Mouse (Mus musculus): Measurements from ENCODE around the gene Safb. TPM values are rescaled to one million over a fixed set of nuclear protein-coding genes. Genes with fewer than 3 reads are reported as not detected.
"Not testable (repeated sequence)": the region's sequence is repeated elsewhere in the genome, so short reads cannot be mapped to it uniquely, and the experiment has no call there.

Gene Safb
- polyA plus RNA-seq, 1 experiment from 2014 or later = 160 TPM

DNA sequence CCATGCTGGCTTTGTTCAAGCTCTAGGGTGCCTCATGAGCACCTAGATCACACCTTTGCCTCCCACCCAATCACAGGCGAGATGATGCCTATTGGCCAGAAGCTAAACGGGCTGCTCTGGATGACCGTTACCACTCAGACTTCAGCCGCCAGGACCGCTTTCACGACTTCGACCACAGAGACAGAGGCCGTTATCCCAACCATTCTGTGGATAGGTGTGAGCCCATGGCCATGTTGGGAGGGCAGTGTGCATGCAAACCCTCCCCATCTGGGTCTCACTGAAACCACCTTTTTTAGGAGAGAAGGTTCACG, 19.4 kb downstream of the Safb start:
- no peaks in the 10 kb centered on the region for H3K27me3 ChIP-seq (ENCODE audit: poor library complexity, severe bottlenecking)
- H3K36me3 ChIP-seq (replicated peaks) = peaks cover 93% of the 10 kb centered on the region
- WGBS = 94% methylated on average over 9 of the region's 9 CpGs
- H3K9me3 ChIP-seq = no peaks in the 10 kb centered on the region
- no peak overlapping the region for H3K4me3 ChIP-seq
- H3K27ac ChIP-seq = no peak overlapping the region
- DNase-seq (ENCODE audit: extremely low spot score, low spot score) = no peak
- H3K4me1 ChIP-seq = peaks cover 16% of the 10 kb centered on the region

DNA sequence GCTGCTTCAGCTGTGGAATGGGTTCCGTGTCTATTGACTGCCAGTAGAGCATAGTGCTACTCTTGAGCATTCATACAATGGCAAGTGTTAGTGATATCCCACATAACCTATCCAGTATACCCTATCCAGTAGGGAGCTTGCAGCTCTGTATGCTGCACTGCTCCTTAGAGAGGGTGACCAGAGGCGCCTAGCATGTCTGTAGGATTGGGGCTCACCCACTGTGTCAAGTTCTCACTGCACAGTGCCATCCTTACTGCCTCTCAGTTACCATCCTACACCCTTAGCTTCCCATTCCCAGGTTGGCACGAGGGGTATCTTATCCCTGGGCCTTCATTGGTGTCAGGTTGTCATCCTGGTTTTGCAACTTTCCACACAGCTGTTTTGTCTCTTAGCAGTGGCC, 19.8 kb downstream of the Safb start:
- no peak for DNase-seq (ENCODE audit: extremely low spot score, low spot score)
- Histone ChIP-seq H3K4me1 (peaks cover 20% of the 10 kb centered on the region), H3K4me3 (no peak overlapping the region), H3K9me3 (no peaks in the 10 kb centered on the region), H3K36me3 (replicated peaks) (peaks cover 89% of the 10 kb centered on the region), H3K27ac (no peak overlapping the region), H3K27me3 (ENCODE audit: poor library complexity, severe bottlenecking) (no peaks in the 10 kb centered on the region)
- WGBS = 89% methylated on average over 3 of the region's 3 CpGs

GRCm38 (mm10) chr17:56605431-56605830, 20.8 kb downstream of the Safb start:
- H3K36me3 ChIP-seq (replicated peaks) = peaks cover 79% of the 10 kb centered on the region
- peaks cover 26% of the 10 kb centered on the region for H3K4me1 ChIP-seq
- H3K27me3 ChIP-seq (ENCODE audit: poor library complexity, severe bottlenecking) = no peaks in the 10 kb centered on the region
- H3K4me3 ChIP-seq = 0 out of 2 replicates have a peak overlapping the region, but pooled peaks have one; percentile 14
- no peak for DNase-seq (ENCODE audit: extremely low spot score, low spot score)
- H3K9me3 ChIP-seq = no peaks in the 10 kb centered on the region
- no peak overlapping the region for H3K27ac ChIP-seq
- 96% methylated on average over 9 of the region's 9 CpGs for WGBS

DNA sequence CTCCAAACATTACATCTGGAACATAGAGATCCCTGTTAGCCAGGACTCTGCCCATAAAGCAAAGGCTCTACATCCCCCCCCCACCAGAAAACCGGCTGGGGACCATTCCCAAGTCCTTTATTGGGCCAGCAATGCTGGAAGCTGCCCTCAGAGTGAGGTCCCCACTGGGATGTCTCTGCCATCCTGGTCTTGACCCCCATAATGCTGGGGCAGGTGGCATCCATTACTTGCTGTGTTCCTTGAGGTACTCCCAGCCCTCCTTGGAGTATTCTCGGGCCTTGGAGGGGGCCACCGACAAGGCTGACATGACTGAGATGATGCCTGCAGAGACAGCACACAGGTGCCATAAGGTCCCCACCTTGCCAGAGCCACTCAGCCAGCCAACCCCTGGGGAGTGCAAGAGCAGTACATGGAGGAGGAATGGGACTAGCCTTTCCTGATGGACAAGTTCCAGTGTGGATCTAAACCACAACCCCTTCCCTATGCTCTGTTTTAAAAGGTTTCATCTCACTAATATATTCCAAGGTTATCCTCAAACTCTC, 23.0 kb downstream of the Safb start:
- WGBS = 81% methylated on average over 3 of the region's 3 CpGs
- peaks cover 58% of the 10 kb centered on the region for H3K36me3 ChIP-seq (replicated peaks)
- no peak overlapping the region for H3K27ac ChIP-seq
- H3K9me3 ChIP-seq = no peaks in the 10 kb centered on the region
- H3K4me1 ChIP-seq = peaks cover 45% of the 10 kb centered on the region
- no peak overlapping the region for H3K4me3 ChIP-seq
- H3K27me3 ChIP-seq (ENCODE audit: poor library complexity, severe bottlenecking) = no peaks in the 10 kb centered on the region
- DNase-seq (ENCODE audit: extremely low spot score, low spot score) = no peak

DNA sequence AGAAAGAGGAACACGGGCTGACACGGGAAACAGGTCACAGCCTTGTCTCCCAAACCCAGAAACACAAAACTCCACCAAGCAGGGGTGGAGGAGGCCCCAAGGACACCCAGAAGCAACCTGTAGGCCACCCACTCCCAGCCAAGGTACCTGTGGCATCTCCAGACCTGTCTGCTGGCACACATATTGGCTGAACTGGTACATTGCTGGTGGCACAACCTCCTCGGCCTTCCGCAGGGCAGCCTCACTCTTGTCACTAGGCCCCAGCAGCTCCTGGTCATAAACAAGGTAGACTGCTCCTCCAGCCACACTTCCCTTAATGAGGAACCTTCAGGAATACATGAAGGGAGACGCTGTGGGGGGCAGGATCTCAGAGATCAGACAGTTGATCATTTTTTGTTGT, 24.1 kb downstream of the Safb start:
- no peaks in the 10 kb centered on the region for H3K27me3 ChIP-seq (ENCODE audit: poor library complexity, severe bottlenecking)
- no peaks in the 10 kb centered on the region for H3K9me3 ChIP-seq
- peak overlapping the region; percentile 68 for H3K4me3 ChIP-seq
- H3K4me1 ChIP-seq = peaks cover 46% of the 10 kb centered on the region
- H3K27ac ChIP-seq = peak overlapping the region; percentile 85
- H3K36me3 ChIP-seq (replicated peaks) = peaks cover 47% of the 10 kb centered on the region
- no peak for DNase-seq (ENCODE audit: extremely low spot score, low spot score)
- WGBS = 67% methylated on average over 5 of the region's 5 CpGs

GRCm38 (mm10) chr17:56609452-56610171, 25.0 kb downstream of the Safb start, which contains the start of gene 2410015M20Rik:
Gene 2410015M20Rik, minus strand, starts transcription at chr17:56609771.
- Histone ChIP-seq H3K27me3 (ENCODE audit: poor library complexity, severe bottlenecking) (no peaks in the 10 kb centered on the region), H3K27ac (peak within 1 kb of the TSS; percentile 85), H3K9me3 (no peaks in the 10 kb centered on the region), H3K4me1 (peaks cover 53% of the 10 kb centered on the region), H3K36me3 (replicated peaks) (peaks cover 46% of the 10 kb centered on the region), H3K4me3 (peak within 1 kb of the TSS; percentile 68)
- under 1% methylated on average over 44 of the region's 44 CpGs for WGBS
- peak; percentile 95 for DNase-seq (ENCODE audit: extremely low spot score, low spot score)

- Histone ChIP-seq H3K27ac (no peak overlapping the region), H3K4me3 (peak overlapping the region; percentile 68; the same call in 1 of the 2 replicates), H3K9me3 (no peaks in the 10 kb centered on the region), H3K4me1 (peaks cover 66% of the 10 kb centered on the region), H3K36me3 (replicated peaks) (peaks cover 46% of the 10 kb centered on the region), H3K27me3 (ENCODE audit: poor library complexity, severe bottlenecking) (no peaks in the 10 kb centered on the region)
- 72% methylated on average over 2 of the region's 2 CpGs for WGBS
- no peak for DNase-seq (ENCODE audit: extremely low spot score, low spot score)
Measured at GRCm38 (mm10) chr17:56611323-56611722, 26.7 kb downstream of the Safb start.

DNA sequence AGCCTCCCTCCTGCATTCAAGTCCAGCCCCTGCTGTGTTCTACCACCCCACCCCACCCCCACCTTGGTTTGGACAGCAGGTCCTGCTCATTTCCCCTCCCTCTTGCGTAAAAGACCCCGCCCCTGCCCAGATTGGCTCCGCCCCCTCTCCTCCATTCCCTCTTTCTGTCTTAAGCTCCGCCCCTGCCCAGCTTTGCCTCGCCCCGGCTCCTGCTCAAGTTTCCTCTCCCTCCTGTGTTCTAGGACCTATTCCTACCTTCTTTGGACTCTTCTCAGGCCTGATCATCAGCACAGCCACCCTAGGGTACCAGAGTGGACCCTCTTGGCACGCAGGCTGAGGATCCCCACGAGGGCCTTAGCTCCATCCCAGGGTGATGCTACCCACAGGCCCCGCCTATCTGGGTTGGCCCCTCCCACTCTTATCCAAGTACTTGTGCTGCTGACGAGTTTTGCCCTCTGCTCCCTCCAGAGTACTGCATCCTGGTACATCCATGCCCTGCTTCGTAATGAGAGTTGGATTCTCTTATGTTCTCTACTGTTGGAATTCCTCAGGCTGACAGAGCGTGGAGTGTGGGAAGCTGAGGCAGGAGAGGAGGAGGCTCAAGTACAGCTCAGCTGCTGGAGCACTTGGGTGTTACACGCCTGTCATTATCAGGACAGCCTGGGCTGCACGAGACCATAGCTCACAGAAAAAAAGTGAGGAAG, 27.4 kb downstream of the Safb start:
- peak overlapping the region; percentile 75 for H3K27ac ChIP-seq
- DNase-seq (ENCODE audit: extremely low spot score, low spot score) = peak; percentile 50
- H3K4me1 ChIP-seq = peaks cover 66% of the 10 kb centered on the region
- H3K9me3 ChIP-seq = no peaks in the 10 kb centered on the region
- 10% methylated on average over 14 of the region's 14 CpGs for WGBS
- peaks cover 46% of the 10 kb centered on the region for H3K36me3 ChIP-seq (replicated peaks)
- no peaks in the 10 kb centered on the region for H3K27me3 ChIP-seq (ENCODE audit: poor library complexity, severe bottlenecking)
- H3K4me3 ChIP-seq = peak overlapping the region; percentile 42

DNA sequence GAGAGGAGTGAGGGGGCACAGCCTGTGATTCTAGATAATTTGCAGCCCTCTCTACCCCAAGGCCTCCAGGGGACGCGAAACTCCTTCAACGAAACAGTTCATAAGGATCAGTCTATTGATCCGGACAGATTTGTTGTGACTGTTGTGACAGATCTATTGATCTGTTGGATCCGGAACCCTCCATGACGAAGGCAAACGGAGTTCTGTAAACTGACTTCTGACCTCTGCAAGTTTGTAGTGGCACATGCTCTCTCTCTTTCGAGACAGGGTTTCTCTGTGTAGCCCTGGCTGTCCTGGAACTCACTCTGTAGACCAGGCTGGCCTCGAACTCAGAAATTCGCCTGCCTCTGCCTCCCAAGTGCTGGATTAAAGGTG, 27.9 kb downstream of the Safb start:
- WGBS = 74% methylated on average over 10 of the region's 10 CpGs
- H3K27ac ChIP-seq = peak overlapping the region; percentile 75; the same call in 1 of the 2 replicates
- H3K36me3 ChIP-seq (replicated peaks) = peaks cover 46% of the 10 kb centered on the region
- H3K27me3 ChIP-seq (ENCODE audit: poor library complexity, severe bottlenecking); H3K9me3 ChIP-seq; DNase-seq (ENCODE audit: extremely low spot score, low spot score): not testable (repeated sequence)
- H3K4me1 ChIP-seq = peaks cover 65% of the 10 kb centered on the region
- H3K4me3 ChIP-seq = peak overlapping the region; percentile 42; the same call in 1 of the 2 replicates

- DNase-seq (ENCODE audit: extremely low spot score, low spot score) = peak; percentile 94
- no peaks in the 10 kb centered on the region for H3K27me3 ChIP-seq (ENCODE audit: poor library complexity, severe bottlenecking)
- H3K4me1 ChIP-seq = peaks cover 57% of the 10 kb centered on the region
- peak within 1 kb of the TSS; percentile 96 for H3K27ac ChIP-seq
- peaks cover 46% of the 10 kb centered on the region for H3K36me3 ChIP-seq (replicated peaks)
- under 1% methylated on average over 52 of the region's 52 CpGs for WGBS
- no peaks in the 10 kb centered on the region for H3K9me3 ChIP-seq
- H3K4me3 ChIP-seq = peak within 1 kb of the TSS; percentile 83
Measured at GRCm38 (mm10) chr17:56613236-56613844, 28.7 kb downstream of the Safb start, which contains the start of gene Rpl36. Gene Rpl36, plus strand, starts transcription at chr17:56613416.

DNA sequence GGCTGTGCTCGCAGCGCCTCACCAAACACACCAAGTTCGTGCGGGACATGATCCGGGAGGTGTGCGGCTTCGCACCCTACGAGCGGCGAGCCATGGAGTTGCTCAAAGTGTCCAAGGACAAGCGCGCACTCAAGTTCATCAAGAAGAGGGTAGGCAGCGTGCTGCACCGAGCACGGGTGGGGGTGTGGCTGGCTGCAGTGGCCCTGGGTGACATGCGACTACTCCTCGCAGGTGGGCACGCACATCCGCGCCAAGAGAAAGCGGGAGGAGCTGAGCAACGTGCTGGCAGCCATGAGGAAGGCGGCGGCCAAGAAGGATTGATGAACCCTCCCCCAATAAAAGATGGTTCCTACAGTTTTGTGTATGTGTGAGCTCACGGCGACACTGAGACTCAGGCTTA, 29.3 kb downstream of the Safb start:
- not testable (repeated sequence) for DNase-seq (ENCODE audit: extremely low spot score, low spot score); H3K9me3 ChIP-seq; H3K27me3 ChIP-seq (ENCODE audit: poor library complexity, severe bottlenecking)
- peak overlapping the region; percentile 83 for H3K4me3 ChIP-seq
- H3K4me1 ChIP-seq = peaks cover 52% of the 10 kb centered on the region
- H3K27ac ChIP-seq = peak overlapping the region; percentile 96
- under 1% methylated on average over 26 of the region's 26 CpGs for WGBS
- H3K36me3 ChIP-seq (replicated peaks) = peaks cover 52% of the 10 kb centered on the region

DNA sequence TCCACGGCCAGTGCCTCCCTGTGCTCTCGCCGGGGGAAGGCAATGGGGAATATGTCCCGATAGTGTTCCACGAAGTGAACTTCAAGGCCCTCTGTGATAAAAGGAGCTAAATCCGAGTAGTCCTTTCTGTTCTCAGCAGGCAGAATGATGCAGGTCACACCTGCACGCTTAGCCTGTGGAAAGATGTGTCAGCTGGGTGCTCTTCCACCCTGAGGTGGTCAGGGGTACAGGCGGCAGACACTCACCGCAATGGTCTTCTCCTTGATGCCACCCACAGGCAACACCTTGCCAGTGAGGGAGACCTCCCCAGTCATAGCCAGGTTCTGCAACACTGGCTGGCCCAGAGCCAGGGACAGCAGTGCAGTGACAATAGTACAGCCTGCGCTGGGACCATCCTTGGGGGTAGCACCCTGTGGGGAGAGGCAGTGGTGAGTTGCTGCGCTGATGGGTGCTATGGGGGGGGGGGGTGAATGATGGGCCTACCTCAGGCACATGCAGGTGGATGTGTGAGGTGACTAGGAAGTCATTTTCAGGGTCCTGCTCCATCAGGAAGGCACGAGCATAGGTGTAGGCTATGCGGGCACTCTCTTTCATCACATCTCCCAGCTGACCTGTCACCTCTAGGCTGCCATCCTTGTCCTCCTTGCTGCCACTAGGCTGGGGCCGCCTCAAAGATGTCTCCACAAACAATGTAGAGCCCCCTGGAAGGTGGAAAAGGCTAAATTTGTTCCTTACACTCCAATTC, 29.9 kb downstream of the Safb start:
- no peaks in the 10 kb centered on the region for H3K27me3 ChIP-seq (ENCODE audit: poor library complexity, severe bottlenecking)
- H3K27ac ChIP-seq = peak overlapping the region; percentile 96
- peaks cover 47% of the 10 kb centered on the region for H3K4me1 ChIP-seq
- 36% methylated on average over 14 of the region's 14 CpGs for WGBS
- peaks cover 58% of the 10 kb centered on the region for H3K36me3 ChIP-seq (replicated peaks)
- H3K9me3 ChIP-seq = no peaks in the 10 kb centered on the region
- H3K4me3 ChIP-seq = peak overlapping the region; percentile 83
- no peak for DNase-seq (ENCODE audit: extremely low spot score, low spot score)

Measured in forebrain, embryonic 10.5 days (tissue).